Mouse (Mus musculus) G1E (cell line): ENCODE results near the gene Kcnk5. TPM values are rescaled to one million over a fixed set of nuclear protein-coding genes. Genes with fewer than 3 reads are reported as not detected.

Experiments
- ATAC-seq: 2 replicates; pipeline ENCODE4 v1.8.0; 2016; ENCODE audit warnings: mild to moderate bottlenecking; ENCODE audit not compliant: insufficient number of reproducible peaks, poor library complexity, low FRiP score, severe bottlenecking; ENCODE audit errors: extremely low read depth
- DNase-seq: peaks from one replicate; pipeline ENCODE4 v3.0.0; 2012; ENCODE audit warnings: low spot score
- H3K27me3 ChIP-seq: 2 replicates; pipeline ENCODE4 v1.6.1; 2012; ENCODE audit warnings: mild to moderate bottlenecking, low read length, inconsistent platforms; ENCODE audit not compliant: insufficient read depth
- H3K36me3 ChIP-seq: replicated peaks from 2 replicates; pipeline ENCODE3; 2012; ENCODE audit warnings: mild to moderate bottlenecking, inconsistent platforms
- H3K4me1 ChIP-seq: 2 replicates; pipeline ENCODE4 v1.6.1; 2012; ENCODE audit warnings: low read depth, low read length, inconsistent platforms, mixed read lengths; ENCODE audit not compliant: insufficient read depth
- H3K4me3 ChIP-seq: 2 replicates; pipeline ENCODE4 v1.5.1; 2012; ENCODE audit warnings: low read depth, mild to moderate bottlenecking, inconsistent platforms, low read length, moderate library complexity, mixed read lengths
- H3K9me3 ChIP-seq: replicated peaks from 2 replicates; pipeline ENCODE4 v1.6.1; 2012; ENCODE audit warnings: inconsistent platforms
- CTCF ChIP-seq: IDR thresholded peaks from 2 replicates; pipeline ENCODE4 v1.5.1; 2012; ENCODE audit warnings: low read depth, low read length, inconsistent platforms, mixed read lengths
- GATA1 ChIP-seq: IDR thresholded peaks from 2 replicates; pipeline ENCODE4 v1.6.1; 2012; ENCODE audit warnings: borderline replicate concordance, low read length, inconsistent platforms, mixed read lengths
- GATA2 ChIP-seq: IDR thresholded peaks from 2 replicates; pipeline ENCODE4 v1.6.1; 2012; ENCODE audit warnings: low read depth, low read length, inconsistent platforms, borderline replicate concordance
- POLR2AphosphoS5 ChIP-seq: IDR thresholded peaks from 2 replicates; pipeline ENCODE4 v1.6.1; 2012; ENCODE audit warnings: low read depth, low read length, inconsistent platforms; ENCODE audit not compliant: insufficient replicate concordance
- TAL1 ChIP-seq: conservative IDR thresholded peaks from 2 replicates; pipeline ENCODE4 v1.6.1; 2012; ENCODE audit warnings: low read depth, low read length, inconsistent platforms, mixed read lengths
- polyA plus RNA-seq: library from polyadenylated mRNA; stranded (reverse); fragments of >175 nt; gene quantifications from 2 replicates; pipeline ENCODE4 v1.2.3, GENCODE M21; 2012
- total RNA-seq, 2 experiments: library from RNA; stranded (forward) in 1 of 2; stranded (reverse) in 1 of 2; fragments of 200-1000 nt in 1 of 2; fragments of >200 nt in 1 of 2; fragmentation: Nextera tagmentation in 1 of 2; gene quantifications; 2 replicates each; pipeline ENCODE4 v1.2.3; 2014 to 2017

Gene Kcnk5
- total and polyA plus RNA-seq, 3 experiments: 5.0 to 12.5 (median 7.5) TPM

GRCm38 (mm10) chr14:20168478-20168877, 13.1 kb downstream of the Kcnk5 start:
- no peak overlapping the region for H3K4me3 ChIP-seq
- no peaks in the 10 kb centered on the region for H3K27me3 ChIP-seq
- no peak for DNase-seq
- H3K36me3 ChIP-seq: peaks cover 79% of the 10 kb centered on the region
- TF ChIP-seq POLR2AphosphoS5: no peak
- no peak for TF ChIP-seq GATA1
- TF ChIP-seq GATA2: no peak
- no peak for TF ChIP-seq CTCF
- TF ChIP-seq TAL1: no peak
- no peaks in the 10 kb centered on the region for H3K9me3 ChIP-seq
- ATAC-seq: no peak
- peaks cover 88% of the 10 kb centered on the region for H3K4me1 ChIP-seq

DNA sequence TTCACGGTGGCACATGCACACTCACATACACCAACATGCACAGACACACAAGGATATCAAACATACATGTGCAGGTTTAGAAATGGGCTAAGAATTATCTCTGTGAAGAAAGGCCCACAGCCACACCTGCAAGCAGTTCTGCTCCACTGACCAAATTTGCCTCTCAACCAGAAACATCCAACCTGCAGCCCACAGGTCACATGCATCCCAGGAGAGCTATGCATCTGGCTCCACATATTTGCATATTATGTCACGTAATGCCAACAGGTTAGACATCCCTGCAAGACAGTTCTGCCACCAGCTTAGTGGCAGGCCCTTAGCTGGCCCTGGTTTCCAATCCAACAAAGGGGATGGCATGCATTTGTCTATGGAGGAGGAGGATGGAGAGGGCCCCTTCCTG, 13.6 kb downstream of the Kcnk5 start:
- DNase-seq (no peak), ATAC-seq (no peak)
- TF ChIP-seq TAL1 (no peak), CTCF (no peak), GATA2 (no peak), GATA1 (no peak), POLR2AphosphoS5 (no peak)
- no peaks in the 10 kb centered on the region for H3K27me3 ChIP-seq
- no peak overlapping the region for H3K4me3 ChIP-seq
- H3K36me3 ChIP-seq: peaks cover 84% of the 10 kb centered on the region
- no peaks in the 10 kb centered on the region for H3K9me3 ChIP-seq
- peaks cover 86% of the 10 kb centered on the region for H3K4me1 ChIP-seq

- Histone ChIP-seq H3K27me3 (no peaks in the 10 kb centered on the region), H3K36me3 (peaks cover 88% of the 10 kb centered on the region), H3K4me3 (no peak overlapping the region), H3K9me3 (no peaks in the 10 kb centered on the region), H3K4me1 (peaks cover 79% of the 10 kb centered on the region)
- TF ChIP-seq POLR2AphosphoS5 (no peak), GATA2 (no peak), GATA1 (no peak), CTCF (no peak), TAL1 (no peak)
- ATAC-seq (no peak), DNase-seq (no peak)
These were observed 16.2 kb downstream of the Kcnk5 start for GRCm38 (mm10) chr14:20165413-20165812.

DNA sequence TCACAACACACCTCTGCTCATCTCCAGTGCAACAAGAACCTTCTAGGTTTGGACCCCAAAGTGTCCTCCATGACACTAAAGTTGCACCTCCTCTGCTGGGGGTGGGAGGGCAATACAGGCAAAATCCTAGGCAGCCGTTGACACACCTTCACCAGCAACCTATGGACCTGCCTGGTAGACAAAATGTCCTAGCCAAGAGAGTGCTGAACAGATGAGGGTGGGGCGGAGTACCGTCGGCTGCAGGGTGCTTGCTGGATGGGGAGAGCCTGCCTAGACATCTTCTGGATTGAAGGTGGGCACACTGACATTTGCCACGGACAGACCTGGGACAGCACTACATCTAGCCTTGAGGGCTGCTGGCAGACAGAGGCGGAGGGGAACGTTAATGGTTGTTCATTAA, 17.2 kb downstream of the Kcnk5 start:
- Histone ChIP-seq H3K36me3 (peaks cover 91% of the 10 kb centered on the region), H3K9me3 (no peaks in the 10 kb centered on the region), H3K27me3 (no peaks in the 10 kb centered on the region), H3K4me3 (no peak overlapping the region), H3K4me1 (peaks cover 74% of the 10 kb centered on the region)
- ATAC-seq (no peak), DNase-seq (no peak)
- TF ChIP-seq CTCF (no peak), POLR2AphosphoS5 (no peak), TAL1 (no peak), GATA2 (no peak), GATA1 (no peak)

DNA sequence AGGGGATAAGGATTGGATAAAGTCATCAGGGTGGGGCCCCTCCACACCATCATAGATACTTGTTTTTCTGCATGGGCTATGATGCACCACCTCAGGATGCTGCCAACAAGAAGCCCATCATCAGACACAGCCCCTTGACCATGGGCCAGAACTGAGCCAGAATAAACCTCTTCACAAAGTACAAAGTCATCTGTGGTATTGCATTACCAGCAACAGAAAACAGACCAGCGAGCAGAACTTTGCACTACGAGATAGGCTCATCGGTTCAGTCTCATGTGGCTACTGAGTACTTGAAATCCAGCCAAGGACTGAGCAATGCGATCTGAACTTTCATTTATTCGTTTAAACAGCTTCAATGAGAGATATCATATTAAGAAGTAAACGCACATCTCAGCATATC, 18.9 kb downstream of the Kcnk5 start:
- peaks cover 89% of the 10 kb centered on the region for H3K36me3 ChIP-seq
- no peak for TF ChIP-seq GATA2
- no peak for TF ChIP-seq GATA1
- TF ChIP-seq POLR2AphosphoS5: no peak
- TF ChIP-seq TAL1: no peak
- TF ChIP-seq CTCF: no peak
- no peak for DNase-seq

GRCm38 (mm10) chr14:20158727-20159681, 22.6 kb downstream of the Kcnk5 start:
- Histone ChIP-seq H3K4me1 (peaks cover 52% of the 10 kb centered on the region), H3K9me3 (no peaks in the 10 kb centered on the region), H3K36me3 (peaks cover 86% of the 10 kb centered on the region), H3K4me3 (no peak overlapping the region), H3K27me3 (no peaks in the 10 kb centered on the region)
- DNase-seq (no peak), ATAC-seq (no peak)
- TF ChIP-seq GATA1: no peak
- no peak for TF ChIP-seq TAL1
- no peak for TF ChIP-seq CTCF
- no peak for TF ChIP-seq POLR2AphosphoS5
- no peak for TF ChIP-seq GATA2

More for the DNA sequence above, 18.9 kb downstream of the Kcnk5 start:
- Histone ChIP-seq H3K4me3 (no peak overlapping the region), H3K4me1 (peaks cover 64% of the 10 kb centered on the region), H3K27me3 (no peaks in the 10 kb centered on the region), H3K9me3 (no peaks in the 10 kb centered on the region)
- no peak for ATAC-seq
